Mouse (Mus musculus) lung, postnatal 0 days (tissue): ENCODE data around the gene Slc25a12.

Experiments used
- CTCF ChIP-seq: IDR thresholded peaks from 2 replicates; pipeline ENCODE4 v1.5.1; 2016; ENCODE audit warnings: antibody characterized with exemption, mild to moderate bottlenecking
- EP300 ChIP-seq: IDR thresholded peaks from 2 replicates; pipeline ENCODE4 v1.6.1; 2016; ENCODE audit warnings: antibody characterized with exemption, mild to moderate bottlenecking, control low read depth

- no peak for TF ChIP-seq EP300
- no peak for TF ChIP-seq CTCF
Observed at GRCm38 (mm10) chr2:71340126-71340525, 27.4 kb downstream of the Slc25a12 start.
